Mouse (Mus musculus) lung, postnatal 14 days (tissue): Measurements from ENCODE around the gene Zp2.

Experiments used
- DNase-seq: peaks from one replicate; pipeline ENCODE4 v3.0.0; 2021

Zp2 gene

GRCm38 (mm10) chr7:120145191-120145590 lies at the start of gene Zp2:
Zp2 (minus strand) TSS chr7:120145291.
- DNase-seq = no peak

GRCm38 (mm10) chr7:120192816-120193215 lies 47.7 kb upstream of the Zp2 start:
- DNase-seq = no peak

GRCm38 (mm10) chr7:120192207-120192606 lies 47.1 kb upstream of the Zp2 start:
- no peak for DNase-seq

GRCm38 (mm10) chr7:120190150-120190665 lies 45.1 kb upstream of the Zp2 start:
- no peak for DNase-seq

GRCm38 (mm10) chr7:120189369-120190149 lies 44.5 kb upstream of the Zp2 start:
- no peak for DNase-seq

- DNase-seq = no peak
These were observed 43.9 kb upstream of the Zp2 start for GRCm38 (mm10) chr7:120188946-120189345.

- no peak for DNase-seq
These were observed 37.8 kb upstream of the Zp2 start for GRCm38 (mm10) chr7:120182891-120183290.

GRCm38 (mm10) chr7:120181401-120182230 lies 36.5 kb upstream of the Zp2 start:
- DNase-seq = no peak

GRCm38 (mm10) chr7:120180547-120180946 lies 35.5 kb upstream of the Zp2 start:
- no peak for DNase-seq

- no peak for DNase-seq
These were observed 33.8 kb upstream of the Zp2 start for GRCm38 (mm10) chr7:120178935-120179334.

GRCm38 (mm10) chr7:120177611-120178010 lies 32.5 kb upstream of the Zp2 start:
- DNase-seq = no peak

- no peak for DNase-seq
These were observed 29.8 kb upstream of the Zp2 start for GRCm38 (mm10) chr7:120174723-120175504.

- no peak for DNase-seq
These were observed 28.6 kb upstream of the Zp2 start, which contains the start of gene Anks4b for GRCm38 (mm10) chr7:120173603-120174244. Anks4b (plus strand) TSS chr7:120173858.

- DNase-seq = no peak
These were observed 27.2 kb upstream of the Zp2 start for GRCm38 (mm10) chr7:120172188-120172700.

- DNase-seq = no peak
These were observed 18.6 kb upstream of the Zp2 start for GRCm38 (mm10) chr7:120163581-120164251.

GRCm38 (mm10) chr7:120158121-120158613 lies 13.1 kb upstream of the Zp2 start:
- DNase-seq = no peak

GRCm38 (mm10) chr7:120157575-120158061 lies 12.5 kb upstream of the Zp2 start:
- DNase-seq = no peak

- no peak for DNase-seq
These were observed 11.8 kb upstream of the Zp2 start for GRCm38 (mm10) chr7:120156841-120157409.

GRCm38 (mm10) chr7:120150898-120151297 lies 5.8 kb upstream of the Zp2 start:
- no peak for DNase-seq

GRCm38 (mm10) chr7:120150257-120150656 lies 5.2 kb upstream of the Zp2 start:
- DNase-seq = no peak

- no peak for DNase-seq
These were observed 2.3 kb downstream of the Zp2 start for GRCm38 (mm10) chr7:120142743-120143142.
